Mouse (Mus musculus): ENCODE data around the gene Tmem151b. TPM values are rescaled to one million over a fixed set of nuclear protein-coding genes. Genes with fewer than 3 reads are reported as not detected.
A peak's percentile ranks its signal among the peaks of the same experiment; 100 is the strongest.

Tmem151b gene
- polyA plus RNA-seq, 1 experiment from 2014 or later, result 33.9 TPM

- no peak overlapping the region for H3K4me2 ChIP-seq
- H3K9ac ChIP-seq, result no peak overlapping the region
- peaks cover 16% of the 10 kb centered on the region for H3K4me1 ChIP-seq
Observed at GRCm38 (mm10) chr17:45557246-45557824, 7.9 kb upstream of the Tmem151b start.

GRCm38 (mm10) chr17:45556514-45557245 lies 7.2 kb upstream of the Tmem151b start:
- peak overlapping the region; percentile 53; the same call in 1 of the 2 replicates for H3K4me3 ChIP-seq
- H3K9ac ChIP-seq, result no peak overlapping the region
- H3K27me3 ChIP-seq (replicated peaks), result peaks cover 5% of the 10 kb centered on the region; the same call in 1 of the 2 replicates
- H3K4me1 ChIP-seq, result peaks cover 20% of the 10 kb centered on the region
- H3K36me3 ChIP-seq (replicated peaks), result no peaks in the 10 kb centered on the region
- H3K27ac ChIP-seq, result no peak overlapping the region
- no peak for ATAC-seq (replicated peaks)
- no peaks in the 10 kb centered on the region for H3K9me3 ChIP-seq
- H3K4me2 ChIP-seq, result peak overlapping the region; percentile 94
- WGBS, result 78% methylated on average over 3 of the region's 3 CpGs

More at GRCm38 (mm10) chr17:45557246-45557824, 7.9 kb upstream of the Tmem151b start:
- Histone ChIP-seq H3K4me3 (no peak overlapping the region), H3K9me3 (no peaks in the 10 kb centered on the region), H3K36me3 (replicated peaks) (no peaks in the 10 kb centered on the region), H3K27me3 (replicated peaks) (peaks cover 5% of the 10 kb centered on the region; the same call in 1 of the 2 replicates), H3K27ac (no peak overlapping the region)
- no peak for ATAC-seq (replicated peaks)
- 70% methylated on average over 7 of the region's 7 CpGs for WGBS

GRCm38 (mm10) chr17:45556107-45556489 lies 6.6 kb upstream of the Tmem151b start:
- ATAC-seq (replicated peaks), result no peak
- 2% methylated on average over 14 of the region's 14 CpGs for WGBS
- peaks cover 5% of the 10 kb centered on the region; the same call in 1 of the 2 replicates for H3K27me3 ChIP-seq (replicated peaks)
- H3K9me3 ChIP-seq, result no peaks in the 10 kb centered on the region
- H3K27ac ChIP-seq, result no peak overlapping the region
- H3K4me2 ChIP-seq, result peak overlapping the region; percentile 94
- peaks cover 25% of the 10 kb centered on the region for H3K4me1 ChIP-seq
- H3K36me3 ChIP-seq (replicated peaks), result no peaks in the 10 kb centered on the region
- H3K9ac ChIP-seq, result peak overlapping the region; percentile 53
- H3K4me3 ChIP-seq, result peak overlapping the region; percentile 53

- peak; percentile 68 for ATAC-seq (replicated peaks)
- WGBS, result under 1% methylated on average over 45 of the region's 45 CpGs
- no peak within 1 kb of the TSS for H3K27ac ChIP-seq
- H3K36me3 ChIP-seq (replicated peaks), result no peaks in the 10 kb centered on the region
- peak within 1 kb of the TSS; percentile 53 for H3K9ac ChIP-seq
- H3K9me3 ChIP-seq, result no peaks in the 10 kb centered on the region
- peaks cover 25% of the 10 kb centered on the region for H3K4me1 ChIP-seq
- H3K27me3 ChIP-seq (replicated peaks), result peaks cover 5% of the 10 kb centered on the region; the same call in 1 of the 2 replicates
- peak within 1 kb of the TSS; percentile 53 for H3K4me3 ChIP-seq
- peak within 1 kb of the TSS; percentile 94 for H3K4me2 ChIP-seq
Observed at GRCm38 (mm10) chr17:45555452-45556106, 6.1 kb upstream of the Tmem151b start, which contains the start of gene Nfkbie. Nfkbie (plus strand) TSS chr17:45555703.

- H3K4me1 ChIP-seq, result peaks cover 34% of the 10 kb centered on the region
- no peaks in the 10 kb centered on the region for H3K9me3 ChIP-seq
- WGBS, result 57% methylated on average over 1 of the region's 1 CpGs
- no peak overlapping the region for H3K4me3 ChIP-seq
- H3K4me2 ChIP-seq, result no peak overlapping the region
- no peaks in the 10 kb centered on the region for H3K36me3 ChIP-seq (replicated peaks)
- no peak overlapping the region for H3K27ac ChIP-seq
- ATAC-seq (replicated peaks), result no peak
- peaks cover 5% of the 10 kb centered on the region; the same call in 1 of the 2 replicates for H3K27me3 ChIP-seq (replicated peaks)
- no peak overlapping the region for H3K9ac ChIP-seq
Observed at GRCm38 (mm10) chr17:45554420-45554819, 4.9 kb upstream of the Tmem151b start.

- Histone ChIP-seq H3K4me1 (peaks cover 38% of the 10 kb centered on the region), H3K4me3 (no peak overlapping the region), H3K9me3 (no peaks in the 10 kb centered on the region), H3K27me3 (replicated peaks) (peaks cover 5% of the 10 kb centered on the region; the same call in 1 of the 2 replicates), H3K36me3 (replicated peaks) (no peaks in the 10 kb centered on the region), H3K4me2 (no peak overlapping the region), H3K9ac (no peak overlapping the region), H3K27ac (no peak overlapping the region)
- ATAC-seq (replicated peaks), result no peak
- 85% methylated on average over 3 of the region's 3 CpGs for WGBS
Observed at GRCm38 (mm10) chr17:45553065-45553464, 3.6 kb upstream of the Tmem151b start.

- Histone ChIP-seq H3K27me3 (replicated peaks) (peaks cover 12% of the 10 kb centered on the region; the same call in 1 of the 2 replicates), H3K4me2 (no peak overlapping the region), H3K4me1 (peaks cover 49% of the 10 kb centered on the region), H3K27ac (no peak overlapping the region), H3K36me3 (replicated peaks) (no peaks in the 10 kb centered on the region), H3K9ac (no peak overlapping the region), H3K9me3 (no peaks in the 10 kb centered on the region), H3K4me3 (no peak overlapping the region)
- peak; percentile 10; the same call in 1 of the 2 replicates for ATAC-seq (replicated peaks)
- WGBS, result 3% methylated on average over 8 of the region's 8 CpGs
Observed at GRCm38 (mm10) chr17:45551816-45552451, 2.5 kb upstream of the Tmem151b start.

GRCm38 (mm10) chr17:45551249-45551796 lies 1.8 kb upstream of the Tmem151b start:
- no peak overlapping the region for H3K4me3 ChIP-seq
- H3K9ac ChIP-seq, result no peak overlapping the region
- 44% methylated on average over 7 of the region's 7 CpGs for WGBS
- H3K4me1 ChIP-seq, result peaks cover 46% of the 10 kb centered on the region
- ATAC-seq (replicated peaks), result no peak
- H3K27ac ChIP-seq, result no peak overlapping the region
- peaks cover 4% of the 10 kb centered on the region; the same call in 1 of the 2 replicates for H3K36me3 ChIP-seq (replicated peaks)
- no peak overlapping the region for H3K4me2 ChIP-seq
- H3K9me3 ChIP-seq, result no peaks in the 10 kb centered on the region
- peaks cover 16% of the 10 kb centered on the region for H3K27me3 ChIP-seq (replicated peaks)

GRCm38 (mm10) chr17:45550253-45550652 lies 776 bp upstream of the Tmem151b start:
- Histone ChIP-seq H3K9me3 (no peaks in the 10 kb centered on the region), H3K4me2 (peak overlapping the region; percentile 56), H3K4me1 (peaks cover 43% of the 10 kb centered on the region), H3K4me3 (peak overlapping the region; percentile 93; the same call in 1 of the 2 replicates), H3K9ac (no peak overlapping the region), H3K27ac (0 out of 2 replicates have a peak overlapping the region, but pooled peaks have one; percentile 96), H3K27me3 (replicated peaks) (peaks cover 23% of the 10 kb centered on the region), H3K36me3 (replicated peaks) (peaks cover 11% of the 10 kb centered on the region; the same call in 1 of the 2 replicates)
- ATAC-seq (replicated peaks), result no peak
- WGBS, result 24% methylated on average over 5 of the region's 5 CpGs

GRCm38 (mm10) chr17:45548541-45549512 lies 650 bp downstream of the Tmem151b start:
- H3K4me1 ChIP-seq, result peaks cover 51% of the 10 kb centered on the region
- H3K4me2 ChIP-seq, result peak overlapping the region; percentile 56
- H3K4me3 ChIP-seq, result peak overlapping the region; percentile 93
- H3K36me3 ChIP-seq (replicated peaks), result peaks cover 15% of the 10 kb centered on the region
- H3K9ac ChIP-seq, result peak overlapping the region; percentile 96
- peaks cover 21% of the 10 kb centered on the region for H3K27me3 ChIP-seq (replicated peaks)
- no peaks in the 10 kb centered on the region for H3K9me3 ChIP-seq
- ATAC-seq (replicated peaks), result peak; percentile 72
- 2% methylated on average over 59 of the region's 68 CpGs for WGBS
- peak overlapping the region; percentile 96 for H3K27ac ChIP-seq

All from midbrain, embryonic 15.5 days (tissue).